Mouse (Mus musculus) adrenal gland (tissue): ENCODE measurements at regions not wholly inside any gene's neighbourhood (a gene's known extent, or its start where the extent isn't known, plus 50 kb on each side); places are given as distances from the start of the nearest gene placed in this dataset.
"Not testable (repeated sequence)": the region's sequence is repeated elsewhere in the genome, so short reads cannot be mapped to it uniquely, and the experiment has no call there.

Experiments used
- intact Hi-C: fragments of 180-260 bp; cut with DNase I; formaldehyde crosslinking; loops from one replicate; pipeline ENCODE4 v1.15.1; 2025

GRCm38 (mm10) chr13:85988633-85989032 lies 58.1 kb downstream of the Cox7c start:
- intact Hi-C loops, result no loop called here

GRCm38 (mm10) chr13:85982089-85982488 lies 64.6 kb downstream of the Cox7c start:
- intact Hi-C loops, result no loop called here

- intact Hi-C loops, result not testable (repeated sequence)
Measured at GRCm38 (mm10) chr13:85964005-85964404, 82.7 kb downstream of the Cox7c start.

- intact Hi-C loops, result no loop called here
Measured at GRCm38 (mm10) chr13:85955284-85955683, 91.4 kb downstream of the Cox7c start.

- intact Hi-C loops, result no loop called here
Measured at GRCm38 (mm10) chr13:85952896-85953295, 93.8 kb downstream of the Cox7c start.

GRCm38 (mm10) chr13:85926825-85927737 lies 119.6 kb downstream of the Cox7c start:
- intact Hi-C loops, result no loop called here

- intact Hi-C loops, result no loop called here
Measured at GRCm38 (mm10) chr13:85926323-85926722, 120.4 kb downstream of the Cox7c start.

GRCm38 (mm10) chr13:85922696-85923095 lies 124.0 kb downstream of the Cox7c start:
- intact Hi-C loops, result no loop called here

- intact Hi-C loops, result no loop called here
Measured at GRCm38 (mm10) chr13:85901796-85902195, 144.9 kb downstream of the Cox7c start.

GRCm38 (mm10) chr13:85897656-85898055 lies 149.0 kb downstream of the Cox7c start:
- intact Hi-C loops, result no loop called here

GRCm38 (mm10) chr13:85895141-85895540 lies 151.6 kb downstream of the Cox7c start:
- intact Hi-C loops, result no loop called here

GRCm38 (mm10) chr13:85889846-85890245 lies 156.9 kb downstream of the Cox7c start:
- intact Hi-C loops, result not testable (repeated sequence)

- intact Hi-C loops, result no loop called here
Measured at GRCm38 (mm10) chr13:85882817-85883216, 163.9 kb downstream of the Cox7c start.

- intact Hi-C loops, result no loop called here
Measured at GRCm38 (mm10) chr13:85863745-85864144, 183.0 kb downstream of the Cox7c start.

GRCm38 (mm10) chr13:85848276-85848675 lies 198.4 kb downstream of the Cox7c start:
- intact Hi-C loops, result no loop called here

GRCm38 (mm10) chr13:85829894-85830293 lies 216.8 kb downstream of the Cox7c start:
- intact Hi-C loops, result loop anchor here (10.0 kb wide), 1 partner anchor 405 kb away; no protein-coding TSS in a partner anchor
